Mouse (Mus musculus): ENCODE data around the gene Myf6.

The Myf6 gene

GRCm38 (mm10) chr10:107494568-107494967 lies at the start of gene Myf6:
Gene Myf6, minus strand, starts transcription at chr10:107494737.
- DNase-seq: no peak

- no peak for DNase-seq
These were observed 48.5 kb upstream of the Myf6 start for GRCm38 (mm10) chr10:107543026-107543425.

GRCm38 (mm10) chr10:107528758-107529157 lies 34.2 kb upstream of the Myf6 start:
- no peak for DNase-seq

GRCm38 (mm10) chr10:107519216-107519615 lies 24.7 kb upstream of the Myf6 start:
- no peak for DNase-seq

- DNase-seq: no peak
These were observed 22.1 kb upstream of the Myf6 start for GRCm38 (mm10) chr10:107516641-107517040.

- DNase-seq: no peak
These were observed 20.2 kb upstream of the Myf6 start for GRCm38 (mm10) chr10:107514735-107515134.

- no peak for DNase-seq
These were observed 11.9 kb upstream of the Myf6 start for GRCm38 (mm10) chr10:107506397-107506796.

GRCm38 (mm10) chr10:107503430-107503829 lies 8.9 kb upstream of the Myf6 start:
- DNase-seq: no peak

GRCm38 (mm10) chr10:107502193-107502592 lies 7.7 kb upstream of the Myf6 start:
- DNase-seq: no peak

- DNase-seq: no peak
These were observed 5.1 kb upstream of the Myf6 start for GRCm38 (mm10) chr10:107499656-107500055.

- DNase-seq: no peak
These were observed 1.9 kb upstream of the Myf6 start for GRCm38 (mm10) chr10:107496402-107496801.

- no peak for DNase-seq
These were observed 710 bp downstream of the Myf6 start for GRCm38 (mm10) chr10:107493580-107494474.

GRCm38 (mm10) chr10:107492867-107493579 lies 1.5 kb downstream of the Myf6 start:
- no peak for DNase-seq

GRCm38 (mm10) chr10:107488654-107489315 lies 5.8 kb downstream of the Myf6 start:
- no peak for DNase-seq

GRCm38 (mm10) chr10:107486770-107487169 lies 7.8 kb downstream of the Myf6 start:
- no peak for DNase-seq

- DNase-seq: no peak
These were observed 8.7 kb downstream of the Myf6 start, which contains the start of gene Myf5 for GRCm38 (mm10) chr10:107485870-107486269. Gene Myf5, minus strand, starts transcription at chr10:107486134.

GRCm38 (mm10) chr10:107484050-107484449 lies 10.5 kb downstream of the Myf6 start:
- no peak for DNase-seq

- no peak for DNase-seq
These were observed 21.0 kb downstream of the Myf6 start for GRCm38 (mm10) chr10:107473497-107473896.

GRCm38 (mm10) chr10:107471712-107472111 lies 22.8 kb downstream of the Myf6 start:
- no peak for DNase-seq

- DNase-seq: no peak
These were observed 26.7 kb downstream of the Myf6 start for GRCm38 (mm10) chr10:107467819-107468218.

- no peak for DNase-seq
These were observed 44.8 kb downstream of the Myf6 start for GRCm38 (mm10) chr10:107449496-107450330.

Measured in kidney, adult 18-20 months (tissue).